Comparison of ENCODE assay signal across 17 mouse cellular contexts in genomic region chr4:106932583-106932982, GRCm38 (mm10). TPM values are rescaled to one million over a fixed set of nuclear protein-coding genes. Genes with fewer than 3 reads are reported as not detected.
DNase-seq lines count a peak whose midpoint lies in the region; ATAC-seq and TF ChIP-seq lines count a peak whose summit lies in the region.
"Had no signal": no experiment of that assay in that cellular context is flagged by ENCODE, and none has a peak within 500 bp of the region (broad histone marks: within the 10 kb centered on the region; RNA-seq: fewer than 3 reads in every experiment).

No protein-coding gene starts in this region.

- 91% methylated on average over 7 of the region's 7 CpGs for WGBS in kidney, embryonic 16.5 days
- 93% methylated on average over 7 of the region's 7 CpGs for WGBS in kidney, embryonic 14.5 days
- WGBS in liver, embryonic 13.5 days (ENCODE audit: insufficient replicate concordance): 86% methylated on average over 7 of the region's 7 CpGs

- no peaks in the 10 kb centered on the region for H3K9me3 ChIP-seq in kidney, embryonic 16.5 days (ENCODE audit: low read length)
- no peaks in the 10 kb centered on the region for H3K9me3 ChIP-seq in kidney, embryonic 14.5 days (ENCODE audit: control insufficient read depth, low read length)
- no peaks in the 10 kb centered on the region for H3K9me3 ChIP-seq in liver, embryonic 13.5 days (replicated peaks)
- H3K9me3 ChIP-seq: embryonic facial prominence, embryonic 12.5 days; heart, embryonic 15.5 days; hindbrain, embryonic 10.5 days had no signal

- H3K4me3 ChIP-seq in kidney, embryonic 16.5 days (ENCODE audit: low read length): no peak overlapping the region
- H3K4me3 ChIP-seq in kidney, embryonic 14.5 days (ENCODE audit: low read length): no peak overlapping the region
- H3K4me3 ChIP-seq in liver, embryonic 13.5 days (replicated peaks): no peak overlapping the region
- no peak overlapping the region for H3K4me3 ChIP-seq in gastrocnemius, adult 2 months
- H3K4me3 ChIP-seq: embryonic facial prominence, embryonic 12.5 days; heart, embryonic 15.5 days; hindbrain, embryonic 10.5 days had no signal

- H3K9ac ChIP-seq in kidney, embryonic 16.5 days (replicated peaks; ENCODE audit: low read length): no peak overlapping the region
- H3K9ac ChIP-seq in kidney, embryonic 14.5 days (ENCODE audit: low read depth, low read length): no peak overlapping the region
- peak overlapping the region; percentile 26; the same call in 1 of the 2 replicates for H3K9ac ChIP-seq in liver, embryonic 13.5 days
- H3K9ac ChIP-seq: embryonic facial prominence, embryonic 12.5 days; heart, embryonic 15.5 days had no signal

- DNase-seq in thymus, postnatal 0 days (ENCODE audit: low spot score): peak; percentile 65
- no peak for DNase-seq in thymus, postnatal 10 days (ENCODE audit: low spot score in 2 of 2)
- no peak for DNase-seq in liver, embryonic 13.5 days
- no peak for DNase-seq in urinary bladder, postnatal 25 days (ENCODE audit: low spot score)
- DNase-seq in gastrocnemius, adult 2 months: no peak
- DNase-seq: adrenal gland, postnatal 36 days; cerebellum, adult 2 months; heart, adult 11 months; kidney, postnatal 10 days; lung, postnatal 14 days; right cerebral cortex, postnatal 25 days had no signal

- TF ChIP-seq CTCF in gastrocnemius, adult 2 months (IDR thresholded peaks at IDR 0.05): no peak

- peaks cover 9% of the 10 kb centered on the region; the same call in 1 of the 2 replicates for H3K36me3 ChIP-seq in kidney, embryonic 16.5 days (ENCODE audit: insufficient read depth, low read length)
- H3K36me3 ChIP-seq in kidney, embryonic 14.5 days (ENCODE audit: control insufficient read depth, insufficient read depth, low read length): peaks cover 63% of the 10 kb centered on the region
- H3K36me3 ChIP-seq in liver, embryonic 13.5 days: peaks cover 79% of the 10 kb centered on the region
- H3K36me3 ChIP-seq: heart, embryonic 15.5 days had no signal

- H3K4me2 ChIP-seq in kidney, embryonic 16.5 days (replicated peaks; ENCODE audit: low read depth, low read length): no peak overlapping the region
- H3K4me2 ChIP-seq in kidney, embryonic 14.5 days (replicated peaks; ENCODE audit: low read depth, low read length): no peak overlapping the region
- no peak overlapping the region for H3K4me2 ChIP-seq in liver, embryonic 13.5 days
- H3K4me2 ChIP-seq: embryonic facial prominence, embryonic 12.5 days; heart, embryonic 15.5 days had no signal

- no peak for ATAC-seq in kidney, embryonic 16.5 days (ENCODE audit: low FRiP score, low TSS enrichment)
- ATAC-seq in kidney, embryonic 14.5 days (ENCODE audit: low FRiP score, low TSS enrichment): no peak
- ATAC-seq in liver, embryonic 13.5 days (ENCODE audit: low read depth): no peak
- ATAC-seq: activated CD4-positive, CD25-positive, alpha-beta regulatory T cell, adult 4 months had no signal

- intact Hi-C loops in gastrocnemius, adult 2 months (cut with DNase I): no loop called here

- H3K4me1 ChIP-seq in kidney, embryonic 16.5 days (ENCODE audit: insufficient read depth, low read length): peaks cover 41% of the 10 kb centered on the region
- H3K4me1 ChIP-seq in kidney, embryonic 14.5 days (ENCODE audit: control insufficient read depth, insufficient read depth, low read length): peaks cover 43% of the 10 kb centered on the region
- peaks cover 80% of the 10 kb centered on the region for H3K4me1 ChIP-seq in liver, embryonic 13.5 days (replicated peaks)

- 0 out of 2 replicates have a peak overlapping the region, but pooled peaks have one; percentile 21 for H3K27ac ChIP-seq in kidney, embryonic 16.5 days (ENCODE audit: low read length)
- no peak overlapping the region for H3K27ac ChIP-seq in kidney, embryonic 14.5 days (ENCODE audit: low read depth, low read length)
- peak overlapping the region; percentile 91 for H3K27ac ChIP-seq in liver, embryonic 13.5 days
- no peak overlapping the region for H3K27ac ChIP-seq in gastrocnemius, adult 2 months
- H3K27ac ChIP-seq: embryonic facial prominence, embryonic 12.5 days; heart, embryonic 15.5 days; hindbrain, embryonic 10.5 days had no signal

- H3K27me3 ChIP-seq in kidney, embryonic 16.5 days (ENCODE audit: insufficient read depth, low read length): no peaks in the 10 kb centered on the region
- no peaks in the 10 kb centered on the region for H3K27me3 ChIP-seq in kidney, embryonic 14.5 days (ENCODE audit: control insufficient read depth, insufficient read depth, low read length)
- no peaks in the 10 kb centered on the region for H3K27me3 ChIP-seq in liver, embryonic 13.5 days
- H3K27me3 ChIP-seq: embryonic facial prominence, embryonic 12.5 days; heart, embryonic 15.5 days had no signal

RNA-seq across cellular contexts. Expression of gene Ssbp3, which starts 22.1 kb away (rescaled TPM):
- 66.4 and 79.4 TPM in 2 replicates for polyA plus RNA-seq in kidney, embryonic 16.5 days (2015; fragmentation: Nextera tagmentation; extraction: Ambion mirVana)
- polyA plus RNA-seq in kidney, embryonic 14.5 days (2014; fragmentation: Nextera tagmentation; extraction: Ambion mirVana): 81.5 and 118 TPM in 2 replicates
- polyA plus RNA-seq in thymus, postnatal 0 days (2015; fragmentation: Nextera tagmentation; extraction: Ambion mirVana): 93.6 and 106 TPM in 2 replicates
- polyA plus RNA-seq in liver, embryonic 13.5 days (2015; fragmentation: Nextera tagmentation; extraction: Ambion mirVana): 55.5 and 64.8 TPM in 2 replicates
- total RNA-seq in gastrocnemius, adult 2 months (2021): 10 to 100 TPM; 23.7 to 30.0 TPM

Comparison
In these comparisons a context has a peak if more than half of its experiments do, and no peak if none do; other contexts are left out.
1. H3K27ac ChIP-seq: peak in kidney, embryonic 16.5 days (single experiment) and liver, embryonic 13.5 days (single experiment); none in kidney, embryonic 14.5 days (single experiment) and gastrocnemius, adult 2 months (single experiment).